Mouse (Mus musculus) forebrain, postnatal 0 days (tissue): ENCODE measurements around the gene LTO1. TPM values are rescaled to one million over a fixed set of nuclear protein-coding genes. Genes with fewer than 3 reads are reported as not detected.

Source experiments
- ATAC-seq: fragments of 200-750 bp; cut with Nextera tagmentation; 2 replicates; pipeline ENCODE4 v1.8.0; 2017; ENCODE audit warnings: mild to moderate bottlenecking, moderate library complexity
- DNase-seq: peaks from one replicate; pipeline ENCODE4 v3.0.0-alpha.2; 2015
- H3K27ac ChIP-seq: fragments of 300-500 bp; sonication (generic); 2 replicates; pipeline ENCODE4 v1.5.1; 2014; ENCODE audit warnings: low read depth, mild to moderate bottlenecking, antibody characterized with exemption, low read length, moderate library complexity, mixed read lengths
- H3K27me3 ChIP-seq: fragments of 300-500 bp; sonication (generic); 2 replicates; pipeline ENCODE4 v1.6.1; 2014; ENCODE audit warnings: mild to moderate bottlenecking, low read length, mixed read lengths; ENCODE audit not compliant: insufficient read depth
- H3K36me3 ChIP-seq: fragments of 300-500 bp; sonication (generic); 2 replicates; pipeline ENCODE4 v1.6.1; 2014; ENCODE audit warnings: mild to moderate bottlenecking, moderate library complexity; ENCODE audit not compliant: insufficient read depth
- H3K4me1 ChIP-seq: fragments of 300-500 bp; sonication (generic); 2 replicates; pipeline ENCODE4 v1.6.1; 2014; ENCODE audit warnings: antibody characterized with exemption; ENCODE audit not compliant: insufficient read depth
- H3K4me2 ChIP-seq: fragments of 300-500 bp; sonication (generic); 2 replicates; pipeline ENCODE4 v1.6.1; 2014; ENCODE audit warnings: low read depth, mild to moderate bottlenecking, moderate library complexity
- H3K4me3 ChIP-seq: fragments of 300-500 bp; sonication (generic); 2 replicates; pipeline ENCODE4 v1.5.1; 2014; ENCODE audit warnings: low read depth, low read length, mixed read lengths
- H3K9ac ChIP-seq: fragments of 300-500 bp; sonication (generic); 2 replicates; pipeline ENCODE4 v1.6.1; 2014; ENCODE audit warnings: mild to moderate bottlenecking
- H3K9me3 ChIP-seq: fragments of 300-500 bp; sonication (generic); 2 replicates; pipeline ENCODE4 v1.6.1; 2016; ENCODE audit warnings: low read length
- CTCF ChIP-seq: sonication (generic); IDR thresholded peaks from 2 replicates; pipeline ENCODE4 v1.5.1; 2016; ENCODE audit warnings: antibody characterized with exemption, control low read depth, low read depth
- WGBS: fragments of 180-500 bp; shearing (Covaris S2); extraction: QIAGEN DNeasy Blood & Tissue Kit; methylation state at CpG from one replicate; pipeline ENCODE4 v1.1.7; 2014; 5-methylcytosine and 5-hydroxymethylcytosine counted together
- polyA plus RNA-seq: library from polyadenylated mRNA; unstranded; fragments of >200 nt; fragmentation: Nextera tagmentation; extraction: Ambion mirVana; gene quantifications from 2 replicates; pipeline ENCODE4 v1.2.1, GENCODE M21; 2015
- total RNA-seq: library from RNA; depleted of rRNA; stranded (reverse); fragments of >200 nt; gene quantifications from 2 replicates; pipeline ENCODE4 v1.2.3, GENCODE M21; 2014

Gene LTO1
- total and polyA plus RNA-seq, 2 experiments from 2014 or later = 17.6 to 21.7 TPM

DNA sequence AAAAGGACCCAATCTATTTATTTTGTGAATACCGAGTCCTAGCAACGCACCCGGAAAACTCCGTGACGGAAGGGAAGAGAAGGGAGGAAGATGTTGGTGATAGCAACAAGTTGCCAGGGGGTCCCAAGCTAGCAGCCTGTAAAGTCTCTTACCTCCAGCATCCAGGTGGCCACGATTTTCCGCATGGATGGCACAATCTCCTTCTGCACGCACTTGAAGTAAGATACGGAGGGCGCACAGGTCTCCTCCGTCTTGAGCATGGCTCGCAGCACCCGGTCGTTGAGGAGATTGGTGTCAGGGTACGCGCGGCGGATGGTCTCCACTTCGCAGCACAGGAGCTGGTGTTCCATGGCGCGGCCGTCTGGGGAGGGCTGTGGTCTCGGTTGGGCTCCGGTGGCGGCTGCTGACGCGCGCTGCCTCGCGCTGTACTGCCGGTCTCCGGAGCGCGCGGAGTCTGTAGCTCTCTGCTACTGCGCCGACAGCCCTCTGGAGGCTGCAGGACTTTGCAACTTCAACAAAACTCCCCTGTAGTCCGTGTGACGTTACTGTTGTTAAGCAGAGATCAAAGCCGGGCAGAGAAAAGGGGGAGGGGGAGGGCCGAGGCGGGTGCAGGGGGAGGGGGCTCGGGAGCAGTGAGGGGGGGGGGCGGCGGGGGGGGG is 24.6 kb downstream of the LTO1 start, which contains the start of gene Ccnd1:
TSS of gene Ccnd1 (minus strand) at position 582 of the 659 bp plus-strand sequence.
- ATAC-seq (peak; percentile 55), DNase-seq (peak; percentile 74)
- WGBS = 3% methylated on average over 39 of the region's 45 CpGs
- TF ChIP-seq CTCF = peak; percentile 37
- H3K36me3 ChIP-seq = no peaks in the 10 kb centered on the region
- H3K27me3 ChIP-seq = peaks cover 51% of the 10 kb centered on the region
- peak within 1 kb of the TSS; percentile 87 for H3K4me2 ChIP-seq
- H3K4me3 ChIP-seq = peak within 1 kb of the TSS; percentile 44
- H3K9ac ChIP-seq = peak within 1 kb of the TSS; percentile 52
- peaks cover 38% of the 10 kb centered on the region for H3K4me1 ChIP-seq
- peak within 1 kb of the TSS; percentile 16; the same call in 1 of the 2 replicates for H3K27ac ChIP-seq
- no peaks in the 10 kb centered on the region for H3K9me3 ChIP-seq

DNA sequence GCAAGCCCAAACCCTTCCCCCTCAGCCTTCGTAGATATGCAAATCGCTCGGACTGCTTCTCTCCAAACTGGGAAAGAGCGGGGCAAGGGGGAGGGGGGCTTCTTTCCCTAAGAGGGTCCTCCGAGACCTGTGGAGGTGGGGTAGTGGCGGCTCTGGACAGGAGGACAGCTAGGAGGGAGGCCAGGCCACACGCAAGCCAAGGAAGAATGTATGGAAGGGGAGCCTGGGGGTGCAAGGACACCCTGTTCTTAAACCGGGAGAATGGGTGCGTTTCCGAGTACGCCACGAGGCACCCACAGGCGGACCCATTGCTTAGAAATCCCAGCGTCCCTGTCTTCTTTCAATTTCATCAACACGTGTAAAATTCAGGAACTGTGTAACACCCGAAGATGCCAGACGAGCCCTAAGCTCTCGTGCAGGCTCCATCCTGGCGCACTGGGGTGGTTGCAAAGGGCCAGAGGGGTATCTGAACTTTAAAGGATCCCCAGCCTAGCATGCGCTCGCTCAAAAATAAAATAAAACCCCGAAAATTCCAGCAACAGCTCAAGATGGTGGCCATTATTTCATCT is 25.2 kb downstream of the LTO1 start:
- 1% methylated on average over 21 of the region's 22 CpGs for WGBS
- TF ChIP-seq CTCF = no peak
- no peak overlapping the region; the same call in 1 of the 2 replicates for H3K27ac ChIP-seq
- H3K27me3 ChIP-seq = peaks cover 51% of the 10 kb centered on the region
- H3K4me1 ChIP-seq = peaks cover 38% of the 10 kb centered on the region
- H3K4me3 ChIP-seq = peak overlapping the region; percentile 44
- DNase-seq = peak; percentile 31
- H3K9ac ChIP-seq = no peak overlapping the region
- H3K9me3 ChIP-seq = no peaks in the 10 kb centered on the region
- ATAC-seq = no peak
- no peaks in the 10 kb centered on the region for H3K36me3 ChIP-seq
- H3K4me2 ChIP-seq = peak overlapping the region; percentile 87

DNA sequence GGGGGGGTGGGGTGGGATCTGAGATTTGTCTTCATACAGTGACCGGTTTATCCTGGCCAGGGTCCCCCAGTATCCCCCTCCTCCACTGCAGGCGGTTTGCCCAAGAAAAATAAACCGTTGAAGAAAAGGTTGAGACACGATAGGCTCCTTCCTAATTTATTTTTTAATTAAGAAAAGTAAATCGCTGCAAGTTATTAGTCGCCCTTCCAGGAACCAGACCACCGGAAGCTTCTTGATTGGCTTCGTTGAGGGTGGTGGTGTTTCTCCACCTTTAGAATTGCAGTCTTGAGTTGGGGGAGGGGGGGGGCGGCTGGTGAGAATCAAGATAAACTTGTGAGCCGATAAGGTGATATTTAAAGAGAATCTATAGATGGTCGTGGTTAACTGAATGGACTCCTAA is 25.7 kb downstream of the LTO1 start:
- Histone ChIP-seq H3K4me2 (peak overlapping the region; percentile 87), H3K27me3 (peaks cover 51% of the 10 kb centered on the region), H3K27ac (no peak overlapping the region), H3K9me3 (no peaks in the 10 kb centered on the region), H3K4me1 (peaks cover 38% of the 10 kb centered on the region), H3K9ac (no peak overlapping the region), H3K4me3 (no peak overlapping the region), H3K36me3 (no peaks in the 10 kb centered on the region)
- DNase-seq (no peak), ATAC-seq (no peak)
- TF ChIP-seq CTCF = no peak
- WGBS = 1% methylated on average over 11 of the region's 11 CpGs

DNA sequence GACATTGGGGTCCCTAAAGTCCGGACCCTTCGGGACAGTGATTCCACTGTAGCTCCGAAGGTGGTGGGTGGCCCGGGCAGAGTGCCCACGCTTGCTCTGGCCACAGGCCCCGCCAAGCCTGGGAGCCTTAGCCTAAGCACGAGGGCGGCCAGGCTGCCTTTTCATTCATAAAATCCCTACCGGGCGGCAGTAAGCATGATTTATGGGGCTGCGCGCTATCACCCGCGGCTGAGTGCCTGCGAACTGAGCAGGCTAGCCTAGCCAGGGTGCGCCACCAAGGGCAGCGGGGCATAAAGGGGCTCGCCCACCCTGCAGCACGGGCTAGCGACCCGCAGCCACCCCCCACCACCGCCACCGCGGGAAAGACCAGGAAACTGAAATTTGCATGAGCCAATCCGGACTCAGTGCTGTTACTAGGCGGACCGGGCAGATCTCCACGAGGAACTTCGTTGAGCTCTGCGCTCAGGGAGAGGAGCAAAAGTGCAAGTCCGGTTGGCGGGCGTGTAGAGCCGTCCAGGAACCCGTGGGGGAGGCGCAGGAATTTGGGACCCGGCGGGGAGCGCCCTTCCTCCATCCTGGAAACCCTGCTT is 26.4 kb downstream of the LTO1 start:
- Histone ChIP-seq H3K27ac (peak overlapping the region; percentile 54; the same call in 1 of the 2 replicates), H3K9ac (peak overlapping the region; percentile 47), H3K4me1 (peaks cover 38% of the 10 kb centered on the region), H3K9me3 (no peaks in the 10 kb centered on the region), H3K36me3 (no peaks in the 10 kb centered on the region), H3K4me2 (peak overlapping the region; percentile 87), H3K4me3 (peak overlapping the region; percentile 35), H3K27me3 (peaks cover 51% of the 10 kb centered on the region)
- DNase-seq (peak; percentile 81), ATAC-seq (peak; percentile 70)
- TF ChIP-seq CTCF = no peak
- 2% methylated on average over 39 of the region's 39 CpGs for WGBS

DNA sequence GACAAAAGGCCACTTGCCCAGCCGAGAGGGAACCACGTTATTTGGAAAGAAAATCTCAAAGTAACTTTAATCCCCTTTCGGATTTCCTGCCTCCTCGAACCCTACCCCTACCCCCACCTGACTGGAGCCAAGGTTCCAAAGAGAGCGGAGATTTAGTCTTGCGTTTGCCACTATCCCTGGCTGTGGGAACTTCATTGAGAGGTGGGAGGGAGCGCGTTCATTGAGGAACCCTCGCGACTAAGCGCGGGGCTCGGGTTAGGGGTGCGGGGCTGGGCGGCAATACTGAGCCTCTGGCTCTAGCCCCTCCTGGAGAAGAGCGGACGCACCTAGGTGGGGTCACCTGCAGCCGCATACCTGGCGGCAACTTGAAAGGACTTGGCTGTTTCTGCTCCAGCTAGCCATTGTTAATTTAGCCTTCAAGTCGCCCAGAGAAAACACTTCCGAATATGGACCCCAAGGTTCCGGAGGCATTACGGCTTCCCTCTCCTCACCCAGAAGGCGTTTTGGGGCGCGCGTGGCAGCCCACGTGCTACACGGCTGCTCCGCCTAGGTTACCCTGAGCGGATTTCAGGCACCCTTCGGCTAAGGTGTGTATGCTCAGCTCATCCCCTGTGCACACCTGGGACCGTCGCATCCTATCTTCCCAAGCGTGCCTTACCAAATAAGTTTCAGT is 27.3 kb downstream of the LTO1 start:
- ATAC-seq = no peak
- Histone ChIP-seq H3K9ac (no peak overlapping the region), H3K4me3 (peak overlapping the region; percentile 43), H3K27me3 (peaks cover 51% of the 10 kb centered on the region), H3K9me3 (no peaks in the 10 kb centered on the region), H3K36me3 (no peaks in the 10 kb centered on the region), H3K27ac (no peak overlapping the region), H3K4me1 (peaks cover 38% of the 10 kb centered on the region), H3K4me2 (peak overlapping the region; percentile 87)
- peak; percentile 20 for DNase-seq
- TF ChIP-seq CTCF = no peak
- WGBS = under 1% methylated on average over 35 of the region's 35 CpGs

DNA sequence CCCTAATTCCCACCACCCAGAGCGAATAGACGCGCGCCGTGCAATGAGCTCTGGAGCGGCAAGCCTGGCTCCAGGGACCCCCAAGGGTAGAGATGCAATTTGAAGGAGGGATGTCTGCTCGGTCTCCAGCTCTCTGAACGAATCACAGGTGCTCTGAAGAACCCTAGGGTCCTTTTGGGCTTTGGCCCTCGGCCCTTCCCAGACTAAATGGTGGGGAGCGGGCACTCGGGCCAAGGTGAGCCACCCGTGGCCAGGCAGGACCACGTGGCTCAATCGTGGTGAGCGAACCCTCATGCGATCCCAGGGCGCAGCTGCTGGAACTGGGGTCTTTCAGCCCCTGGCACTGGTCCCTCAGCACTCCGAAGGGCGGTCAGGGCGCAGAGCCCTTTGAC is 27.8 kb downstream of the LTO1 start:
- DNase-seq (no peak), ATAC-seq (no peak)
- Histone ChIP-seq H3K4me1 (peaks cover 38% of the 10 kb centered on the region), H3K4me3 (peak overlapping the region; percentile 43), H3K27me3 (peaks cover 51% of the 10 kb centered on the region), H3K36me3 (no peaks in the 10 kb centered on the region), H3K9me3 (no peaks in the 10 kb centered on the region), H3K4me2 (peak overlapping the region; percentile 87), H3K9ac (peak overlapping the region; percentile 33; the same call in 1 of the 2 replicates), H3K27ac (no peak overlapping the region)
- TF ChIP-seq CTCF = no peak
- 2% methylated on average over 20 of the region's 20 CpGs for WGBS
